Comparison of ENCODE assay signal across 25 mouse cellular contexts in the genomic region with DNA sequence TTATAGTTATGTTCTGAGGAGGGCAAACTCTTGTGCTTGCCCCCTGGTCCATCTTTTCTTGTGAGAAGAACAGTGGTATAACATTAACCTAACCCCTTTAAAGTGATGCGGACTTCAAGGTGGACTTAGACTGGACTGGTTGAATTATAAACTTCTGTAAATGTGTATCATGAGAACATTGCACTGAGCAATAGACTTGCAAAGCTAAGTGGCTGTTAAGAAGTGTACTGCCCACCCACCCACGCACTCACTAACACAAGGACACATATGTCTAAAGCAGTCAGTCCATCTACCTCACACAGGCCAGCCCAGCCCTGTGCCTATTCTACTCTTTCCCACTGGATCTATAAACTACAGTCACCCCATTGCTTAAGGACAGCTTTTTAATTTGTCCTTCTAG. TPM values are rescaled to one million over a fixed set of nuclear protein-coding genes. Genes with fewer than 3 reads are reported as not detected.
A peak's percentile ranks its signal among the peaks of the same experiment; 100 is the strongest.
DNase-seq lines count a peak whose midpoint lies in the region; ATAC-seq and TF ChIP-seq lines count a peak whose summit lies in the region.
"Had no signal": no experiment of that assay in that cellular context is flagged by ENCODE, and none has a peak within 500 bp of the region (broad histone marks: within the 10 kb centered on the region; RNA-seq: fewer than 3 reads in every experiment).

No protein-coding gene starts in this region.

- intact Hi-C loops in gastrocnemius, adult 2 months (cut with DNase I): no loop called here

- no peak for DNase-seq in gastrocnemius, adult 2 months
- no peak for DNase-seq in gastrocnemius, adult 18-20 months (ENCODE audit: low spot score)
- DNase-seq in kidney, adult 18-20 months: peak; percentile 54
- DNase-seq in kidney, postnatal 14 days: peak; percentile 69
- no peak for DNase-seq in lung, adult 18-20 months
- DNase-seq in cerebellum, postnatal 25 days: no peak
- DNase-seq: adrenal gland, adult 8-10 months; B cell, adult 2 months; cerebellum, adult 11-12 months; cerebellum, adult 9-10 months; cerebellum, postnatal 36 days had no signal

- ATAC-seq in kidney, embryonic 15.5 days (replicated peaks; ENCODE audit: low FRiP score): peak; percentile 71
- no peak for ATAC-seq in frontal cortex, adult (ENCODE audit: low TSS enrichment)
- ATAC-seq: forebrain, embryonic 16.5 days had no signal

- no peaks in the 10 kb centered on the region for H3K4me1 ChIP-seq in kidney, embryonic 15.5 days
- H3K4me1 ChIP-seq: embryonic facial prominence, embryonic 13.5 days; forebrain, embryonic 12.5 days; heart, embryonic 12.5 days; hindbrain, embryonic 10.5 days had no signal

- no peak overlapping the region for H3K4me2 ChIP-seq in kidney, embryonic 15.5 days
- H3K4me2 ChIP-seq: embryonic facial prominence, embryonic 13.5 days; forebrain, embryonic 12.5 days; heart, embryonic 12.5 days; hindbrain, embryonic 14.5 days had no signal

- WGBS in kidney, embryonic 15.5 days: 89% methylated on average over 2 of the region's 2 CpGs

- no peak overlapping the region for H3K9ac ChIP-seq in kidney, embryonic 15.5 days
- H3K9ac ChIP-seq: embryonic facial prominence, embryonic 13.5 days; forebrain, embryonic 12.5 days; heart, embryonic 12.5 days; hindbrain, embryonic 14.5 days had no signal

- peak overlapping the region; percentile 85; the same call in 1 of the 2 replicates for H3K27ac ChIP-seq in gastrocnemius, adult 2 months
- peak overlapping the region; percentile 70 for H3K27ac ChIP-seq in kidney, embryonic 15.5 days
- H3K27ac ChIP-seq: embryonic facial prominence, embryonic 13.5 days; forebrain, embryonic 12.5 days; hindbrain, embryonic 10.5 days; hindbrain, embryonic 14.5 days had no signal

- TF ChIP-seq CTCF in gastrocnemius, adult 2 months (IDR thresholded peaks at IDR 0.05): no peak

- no peak overlapping the region for H3K4me3 ChIP-seq in gastrocnemius, adult 2 months
- no peak overlapping the region for H3K4me3 ChIP-seq in kidney, embryonic 15.5 days (replicated peaks)
- H3K4me3 ChIP-seq: embryonic facial prominence, embryonic 13.5 days; forebrain, embryonic 12.5 days; heart, embryonic 12.5 days; hindbrain, embryonic 10.5 days had no signal

- no peaks in the 10 kb centered on the region for H3K27me3 ChIP-seq in kidney, embryonic 15.5 days
- H3K27me3 ChIP-seq: embryonic facial prominence, embryonic 13.5 days; forebrain, embryonic 12.5 days; heart, embryonic 12.5 days had no signal

- H3K36me3 ChIP-seq in kidney, embryonic 15.5 days: peaks cover 86% of the 10 kb centered on the region

- H3K9me3 ChIP-seq in kidney, embryonic 15.5 days (replicated peaks): no peaks in the 10 kb centered on the region
- H3K9me3 ChIP-seq: embryonic facial prominence, embryonic 13.5 days; forebrain, embryonic 12.5 days; G1E; heart, embryonic 12.5 days; hindbrain, embryonic 10.5 days had no signal

RNA-seq across cellular contexts. Expression of a gene that starts 22.3 kb away (rescaled TPM):
- 10 to 100 TPM; 38.8 to 58.6 TPM for total RNA-seq in gastrocnemius, adult 2 months (2021)
- 10 to 100 TPM; 36.3 to 46.3 TPM for total RNA-seq in gastrocnemius, adult 18-20 months (2021)
- 45.2 and 48.1 TPM in 2 replicates for polyA plus RNA-seq in kidney, embryonic 15.5 days (2015; fragmentation: Nextera tagmentation; extraction: Ambion mirVana)

RNA-seq across cellular contexts. Expression of a gene that starts 37.8 kb away (rescaled TPM):
- total RNA-seq in gastrocnemius, adult 2 months (2021): not detected
- not detected for total RNA-seq in gastrocnemius, adult 18-20 months (2021)
- polyA plus RNA-seq in kidney, embryonic 15.5 days (2015; fragmentation: Nextera tagmentation; extraction: Ambion mirVana): not detected in 2 replicates
- total RNA-seq: gastrocnemius, adult 8-10 months; heart, adult 8-10 months; heart, postnatal 25 days had no signal
- polyA plus RNA-seq: brain, embryonic 14.5 days; embryonic facial prominence, embryonic 13.5 days; forebrain, embryonic 12.5 days; forebrain, embryonic 16.5 days; G1E; heart, embryonic 12.5 days; heart, embryonic 16.5 days; hindbrain, embryonic 10.5 days; hindbrain, embryonic 14.5 days had no signal

Comparison
In these comparisons a context has a peak if more than half of its experiments do, and no peak if none do; other contexts are left out.
1. DNase-seq: peak in kidney, adult 18-20 months (single experiment) and kidney, postnatal 14 days (single experiment); none in gastrocnemius, adult 2 months (single experiment), gastrocnemius, adult 18-20 months (single experiment), lung, adult 18-20 months (0 of 2) and cerebellum, postnatal 25 days (0 of 2).